Mouse (Mus musculus): ENCODE data around the gene Mlycd. TPM values are rescaled to one million over a fixed set of nuclear protein-coding genes. Genes with fewer than 3 reads are reported as not detected.

The Mlycd gene
- total RNA-seq, 2 experiments from 2014 or later: 109 to 111 TPM

- intact Hi-C loops (cut with DNase I): no loop called here
- no peak for DNase-seq (ENCODE audit: low spot score)
These were observed 34.2 kb downstream of the Mlycd start for GRCm38 (mm10) chr8:119428766-119429327.

GRCm38 (mm10) chr8:119429552-119429951 lies 34.9 kb downstream of the Mlycd start:
- DNase-seq (ENCODE audit: low spot score): no peak
- intact Hi-C loops (cut with DNase I): no loop called here

- intact Hi-C loops (cut with DNase I): no loop called here
- DNase-seq (ENCODE audit: low spot score): no peak
These were observed 35.6 kb downstream of the Mlycd start for GRCm38 (mm10) chr8:119430250-119430649.

- intact Hi-C loops (cut with DNase I): no loop called here
- DNase-seq (ENCODE audit: low spot score): no peak
These were observed 36.0 kb downstream of the Mlycd start for GRCm38 (mm10) chr8:119430690-119431089.

GRCm38 (mm10) chr8:119432372-119432771 lies 37.7 kb downstream of the Mlycd start:
- no peak for DNase-seq (ENCODE audit: low spot score)
- intact Hi-C loops (cut with DNase I): no loop called here

GRCm38 (mm10) chr8:119433582-119434174 lies 39.0 kb downstream of the Mlycd start, which contains the start of gene Osgin1:
Osgin1 (plus strand) TSS chr8:119434124.
- intact Hi-C loops (cut with DNase I): no loop called here
- DNase-seq (ENCODE audit: low spot score): no peak

- intact Hi-C loops (cut with DNase I): no loop called here
- no peak for DNase-seq (ENCODE audit: low spot score)
These were observed 39.9 kb downstream of the Mlycd start for GRCm38 (mm10) chr8:119434569-119434968.

GRCm38 (mm10) chr8:119435527-119435926 lies 40.8 kb downstream of the Mlycd start:
- no peak for DNase-seq (ENCODE audit: low spot score)
- intact Hi-C loops (cut with DNase I): no loop called here

GRCm38 (mm10) chr8:119436331-119436730 lies 41.7 kb downstream of the Mlycd start:
- no peak for DNase-seq (ENCODE audit: low spot score)
- intact Hi-C loops (cut with DNase I): no loop called here

- intact Hi-C loops (cut with DNase I): no loop called here
- DNase-seq (ENCODE audit: low spot score): peak; percentile 84
These were observed 42.3 kb downstream of the Mlycd start for GRCm38 (mm10) chr8:119436933-119437332.

GRCm38 (mm10) chr8:119437506-119437905 lies 42.8 kb downstream of the Mlycd start:
- intact Hi-C loops (cut with DNase I): no loop called here

GRCm38 (mm10) chr8:119438876-119439275 lies 44.2 kb downstream of the Mlycd start:
- intact Hi-C loops (cut with DNase I): loop anchor here (1.0 kb wide), 1 partner anchor 27 kb away; no protein-coding TSS in a partner anchor
- DNase-seq (ENCODE audit: low spot score): no peak

More at GRCm38 (mm10) chr8:119437506-119437905, 42.8 kb downstream of the Mlycd start:
- DNase-seq (ENCODE audit: low spot score): no peak

- no peak for DNase-seq (ENCODE audit: low spot score)
- intact Hi-C loops (cut with DNase I): loop anchor here (1.0 kb wide), 1 partner anchor 27 kb away; no protein-coding TSS in a partner anchor
These were observed 44.7 kb downstream of the Mlycd start for GRCm38 (mm10) chr8:119439424-119439823.

- intact Hi-C loops (cut with DNase I): loop anchor here (1.0 to 2.0 kb wide), 3 partner anchors 28 to 165 kb away; partner anchors contain the start of gene Taf1c
- DNase-seq (ENCODE audit: low spot score): no peak
These were observed 45.2 kb downstream of the Mlycd start for GRCm38 (mm10) chr8:119439893-119440249.

- peak; percentile 70 for DNase-seq (ENCODE audit: low spot score)
- intact Hi-C loops (cut with DNase I): loop anchor here (2.0 kb wide), 2 partner anchors 56 to 164 kb away; partner anchors contain the start of gene Taf1c
These were observed 45.7 kb downstream of the Mlycd start for GRCm38 (mm10) chr8:119440250-119440951.

GRCm38 (mm10) chr8:119440952-119441270 lies 46.2 kb downstream of the Mlycd start:
- DNase-seq (ENCODE audit: low spot score): no peak
- intact Hi-C loops (cut with DNase I): loop anchor here (2.0 kb wide), 2 partner anchors 56 to 164 kb away; partner anchors contain the start of gene Taf1c

GRCm38 (mm10) chr8:119442013-119442412 lies 47.3 kb downstream of the Mlycd start:
- intact Hi-C loops (cut with DNase I): no loop called here
- DNase-seq (ENCODE audit: low spot score): no peak

GRCm38 (mm10) chr8:119442970-119443369 lies 48.3 kb downstream of the Mlycd start:
- intact Hi-C loops (cut with DNase I): no loop called here
- DNase-seq (ENCODE audit: low spot score): no peak

GRCm38 (mm10) chr8:119446211-119446989 lies 51.7 kb downstream of the Mlycd start, which contains the start of gene Necab2:
Necab2 (plus strand) TSS chr8:119446719.
- intact Hi-C loops (cut with DNase I): loop anchor here (5.0 kb wide), 1 partner anchor 231 kb away; no protein-coding TSS in a partner anchor
- no peak for DNase-seq (ENCODE audit: low spot score)
